Mouse (Mus musculus) C2C12 (cell line): ENCODE measurements at regions not wholly inside any gene's neighbourhood (a gene's known extent, or its start where the extent isn't known, plus 50 kb on each side); places are given as distances from the start of the nearest gene placed in this dataset.

Experiments used
- H3K27me3 ChIP-seq: one replicate; pipeline ENCODE4 v1.6.1; 2011; ENCODE audit not compliant: control insufficient read depth, insufficient read depth, insufficient read length
- H3K36me3 ChIP-seq: one replicate; pipeline ENCODE4 v1.6.1; 2011; ENCODE audit not compliant: control insufficient read depth, insufficient read depth
- H3K4me3 ChIP-seq: one replicate; pipeline ENCODE4 v1.5.1; 2011; ENCODE audit warnings: mild to moderate bottlenecking, control low read depth; ENCODE audit not compliant: poor library complexity, insufficient read depth, severe bottlenecking
- H3K79me2 ChIP-seq: one replicate; pipeline ENCODE4 v1.6.1; 2011; ENCODE audit not compliant: control insufficient read depth, insufficient read depth
- H3K79me3 ChIP-seq: one replicate; pipeline ENCODE4 v1.6.1; 2011; ENCODE audit warnings: low read depth, control low read depth
- H3ac ChIP-seq: one replicate; pipeline ENCODE3; 2011; ENCODE audit warnings: low read depth; ENCODE audit not compliant: control insufficient read depth, insufficient read length
- CEBPB ChIP-seq: IDR thresholded peaks from one replicate; pipeline ENCODE4 v1.6.1; 2011; ENCODE audit warnings: low read depth, mild to moderate bottlenecking, control low read depth, moderate library complexity
- CTCF ChIP-seq: IDR thresholded peaks from one replicate; pipeline ENCODE4 v1.5.1; 2011; ENCODE audit not compliant: control insufficient read depth, insufficient read depth, insufficient read length
- FOSL1 ChIP-seq: IDR thresholded peaks from one replicate; pipeline ENCODE4 v1.8.0; 2011; ENCODE audit warnings: mild to moderate bottlenecking, low read length; ENCODE audit not compliant: poor library complexity, insufficient read depth, severe bottlenecking
- MAX ChIP-seq: IDR thresholded peaks from one replicate; pipeline ENCODE4 v1.6.1; 2011; ENCODE audit warnings: mild to moderate bottlenecking, control low read depth
- MYOD1 ChIP-seq: IDR thresholded peaks from one replicate; pipeline ENCODE4 v1.6.1; 2011; ENCODE audit warnings: low read depth; ENCODE audit not compliant: control insufficient read depth, insufficient read length
- MYOG ChIP-seq: IDR thresholded peaks from one replicate; pipeline ENCODE4 v1.6.1; 2011; ENCODE audit not compliant: control insufficient read depth, insufficient read length; ENCODE audit errors: extremely low read depth
- USF1 ChIP-seq: IDR thresholded peaks from one replicate; pipeline ENCODE4 v1.6.1; 2011; ENCODE audit warnings: low read depth, mild to moderate bottlenecking, control low read depth, moderate library complexity

DNA sequence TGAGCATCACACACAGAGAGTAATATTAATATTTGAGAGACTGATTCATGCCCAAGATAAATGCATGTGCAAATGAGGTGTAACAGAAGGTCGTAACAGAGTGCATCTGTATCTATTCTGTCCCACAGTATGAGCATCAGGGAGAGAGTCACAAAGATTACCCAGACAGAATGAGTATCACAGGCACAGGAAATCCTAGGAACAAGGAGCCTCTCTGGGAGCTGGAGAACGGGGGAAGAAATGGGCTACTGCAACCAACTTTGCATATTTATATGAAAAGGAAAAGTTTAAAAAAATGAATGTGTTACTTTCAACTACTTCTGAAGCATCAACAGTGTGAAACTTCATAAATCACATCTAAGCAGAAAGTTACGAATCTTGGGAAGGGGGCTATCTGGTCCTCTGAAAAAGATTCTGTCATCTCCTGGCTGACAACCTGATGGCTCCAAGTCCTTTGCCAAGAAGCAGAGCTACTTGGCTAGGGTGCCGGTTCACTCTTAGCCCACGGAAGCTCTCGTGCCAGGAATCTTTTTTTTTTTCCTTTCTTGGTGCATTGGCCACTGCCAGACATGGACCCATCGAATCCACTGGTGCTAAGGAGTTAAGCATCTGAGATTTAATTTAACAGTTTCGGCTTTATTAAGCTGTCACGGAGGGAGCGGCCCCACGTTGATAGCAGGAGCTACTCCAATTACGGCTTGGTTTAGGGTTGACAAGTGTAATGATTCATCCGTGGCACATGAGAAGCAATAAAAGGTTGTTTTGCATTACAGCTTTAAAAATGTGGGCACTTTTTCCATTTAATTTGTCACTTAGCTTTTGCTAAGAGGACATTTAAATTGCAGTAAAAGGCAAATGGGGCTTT is 277.6 kb upstream of the Smim15 start:
- TF ChIP-seq CTCF: no peak
- Histone ChIP-seq H3K4me3 (no peak overlapping the region), H3ac (no peak overlapping the region), H3K79me3 (no peaks in the 10 kb centered on the region), H3K79me2 (no peaks in the 10 kb centered on the region), H3K36me3 (peaks cover 4% of the 10 kb centered on the region), H3K27me3 (no peaks in the 10 kb centered on the region)

DNA sequence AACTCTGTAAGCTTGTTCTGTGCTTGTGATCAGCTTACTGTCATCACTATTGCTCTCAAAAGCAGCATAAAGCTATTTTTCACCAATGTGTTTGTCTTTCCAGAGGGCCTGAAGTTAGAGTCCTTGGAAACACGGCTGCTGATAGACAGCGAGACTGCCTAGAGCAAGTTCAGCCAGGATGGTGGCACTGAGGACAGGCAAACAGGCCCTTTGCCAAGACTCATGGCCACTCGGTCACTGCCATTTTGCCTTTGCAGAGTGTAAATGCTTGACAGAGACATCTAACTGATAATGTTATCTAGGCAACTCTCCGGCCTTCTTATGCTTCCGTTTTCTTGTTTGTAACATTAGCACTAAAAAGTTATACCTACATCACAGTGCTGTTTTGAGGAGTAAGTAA is 280.3 kb upstream of the Smim15 start:
- Histone ChIP-seq H3ac (no peak overlapping the region), H3K27me3 (no peaks in the 10 kb centered on the region), H3K79me2 (no peaks in the 10 kb centered on the region), H3K4me3 (no peak overlapping the region), H3K79me3 (no peaks in the 10 kb centered on the region), H3K36me3 (peaks cover 4% of the 10 kb centered on the region)
- TF ChIP-seq MAX (no peak), CTCF (no peak), USF1 (no peak), MYOD1 (no peak)

DNA sequence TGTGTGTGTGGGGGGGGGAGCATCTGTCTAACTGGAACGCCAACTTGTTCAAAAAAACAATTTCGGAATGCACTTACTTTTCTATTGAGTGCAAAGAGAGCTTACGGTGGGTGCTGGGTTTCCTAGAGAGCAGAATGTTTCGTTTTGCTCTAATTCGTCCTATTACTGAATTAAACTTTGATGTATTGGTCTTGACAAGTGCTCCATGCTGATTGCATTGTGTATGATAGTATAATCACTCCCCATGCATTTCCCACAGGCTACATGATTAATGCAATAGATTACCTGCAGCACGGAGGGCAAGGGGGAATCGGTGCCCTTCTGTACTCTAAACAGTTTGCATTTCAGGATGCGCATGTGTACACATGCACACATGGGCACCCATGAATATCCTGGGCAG is 283.7 kb upstream of the Smim15 start:
- H3K4me3 ChIP-seq: no peak overlapping the region
- no peaks in the 10 kb centered on the region for H3K36me3 ChIP-seq
- no peaks in the 10 kb centered on the region for H3K79me2 ChIP-seq
- TF ChIP-seq CTCF (no peak), MAX (no peak), USF1 (no peak), CEBPB (no peak), FOSL1 (no peak), MYOD1 (no peak), MYOG (no peak)
- H3ac ChIP-seq: no peak overlapping the region
- H3K27me3 ChIP-seq: no peaks in the 10 kb centered on the region
- no peaks in the 10 kb centered on the region for H3K79me3 ChIP-seq

DNA sequence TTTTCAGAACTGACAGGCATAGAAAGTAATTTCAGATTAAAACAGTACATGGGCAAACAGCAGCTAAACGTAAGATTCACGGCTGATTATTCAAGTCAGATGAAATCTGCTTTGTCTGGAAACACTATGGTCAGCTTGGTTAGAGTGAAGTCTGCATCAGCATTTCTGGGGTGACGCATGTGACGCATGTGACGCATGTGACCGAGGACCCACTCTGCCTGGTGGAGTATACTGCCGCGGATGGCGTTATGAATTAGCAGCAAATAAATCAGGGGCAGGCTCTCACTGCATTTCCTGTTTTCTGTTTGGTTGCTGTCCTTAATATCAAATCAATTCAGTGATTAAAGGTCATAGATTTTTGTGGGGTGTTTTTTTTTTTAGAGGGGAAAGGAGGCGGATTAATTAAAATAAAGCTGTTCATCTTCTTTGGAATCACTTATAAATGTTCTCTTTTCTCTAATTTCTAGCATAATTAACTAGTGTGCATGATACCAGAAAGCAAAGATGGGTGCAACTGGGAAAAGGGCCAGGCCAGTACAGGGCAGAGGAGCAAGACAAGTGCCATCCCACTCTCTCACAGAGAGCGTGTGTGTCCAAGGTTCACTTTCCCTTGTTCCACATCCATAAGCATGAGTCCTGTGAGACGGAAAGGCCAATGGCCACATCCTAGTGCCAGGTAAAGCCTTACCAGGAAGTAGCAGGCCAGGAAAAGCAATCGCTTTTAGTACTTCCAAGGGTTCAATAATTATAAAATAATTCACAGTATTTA is 285.7 kb upstream of the Smim15 start:
- Histone ChIP-seq H3K79me3 (no peaks in the 10 kb centered on the region), H3K79me2 (no peaks in the 10 kb centered on the region), H3K36me3 (no peaks in the 10 kb centered on the region), H3K4me3 (no peak overlapping the region), H3ac (no peak overlapping the region), H3K27me3 (no peaks in the 10 kb centered on the region)
- TF ChIP-seq MYOD1 (no peak), USF1 (no peak), MAX (no peak), CEBPB (no peak), MYOG (no peak), FOSL1 (no peak), CTCF (no peak)

DNA sequence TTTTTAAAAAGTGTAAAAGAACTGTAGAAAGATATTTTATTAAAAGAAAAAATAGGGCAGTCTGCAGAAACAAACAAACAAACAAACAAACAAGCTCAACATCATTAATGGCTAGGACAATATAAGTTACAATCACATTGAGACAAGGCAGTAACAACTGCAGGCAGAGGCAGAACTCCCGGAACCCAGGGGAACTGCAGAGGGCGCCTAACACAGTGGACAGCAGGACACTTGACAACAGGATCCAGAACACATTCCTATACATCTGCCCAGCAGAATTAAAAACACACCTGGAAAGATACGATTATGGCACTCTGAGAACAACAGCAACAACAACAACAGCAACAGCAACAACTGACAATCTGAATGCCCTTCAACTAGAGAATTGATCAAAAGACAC is 291.5 kb upstream of the Smim15 start:
- no peaks in the 10 kb centered on the region for H3K79me2 ChIP-seq
- no peaks in the 10 kb centered on the region for H3K36me3 ChIP-seq
- H3K27me3 ChIP-seq: no peaks in the 10 kb centered on the region
- H3ac ChIP-seq: no peak overlapping the region
- TF ChIP-seq MAX: no peak
- TF ChIP-seq MYOD1: no peak
- no peak for TF ChIP-seq CEBPB
- TF ChIP-seq CTCF: no peak
- TF ChIP-seq FOSL1: no peak
- H3K4me3 ChIP-seq: no peak overlapping the region
- H3K79me3 ChIP-seq: no peaks in the 10 kb centered on the region
